Mouse (Mus musculus) liver, embryonic 16.5 days (tissue): ENCODE measurements at regions not wholly inside any gene's neighbourhood (a gene's known extent, or its start where the extent isn't known, plus 50 kb on each side); places are given as distances from the start of the nearest gene placed in this dataset.

Source experiments
- ATAC-seq: fragments of 200-750 bp; cut with Nextera tagmentation; 2 replicates; pipeline ENCODE4 v1.8.0; 2017; ENCODE audit warnings: low read depth, mild to moderate bottlenecking, moderate number of reproducible peaks, moderate library complexity
- H3K27ac ChIP-seq: fragments of 300-500 bp; sonication (generic); 2 replicates; pipeline ENCODE4 v1.5.1; 2014; ENCODE audit warnings: mild to moderate bottlenecking, low read length
- H3K27me3 ChIP-seq: fragments of 300-500 bp; sonication (generic); 2 replicates; pipeline ENCODE4 v1.6.1; 2014; ENCODE audit warnings: low read depth, low read length, mixed read lengths; ENCODE audit not compliant: control insufficient read depth, insufficient read depth
- H3K36me3 ChIP-seq: fragments of 300-500 bp; sonication (generic); 2 replicates; pipeline ENCODE4 v1.6.1; 2014; ENCODE audit warnings: mild to moderate bottlenecking; ENCODE audit not compliant: control insufficient read depth, insufficient read depth
- H3K4me1 ChIP-seq: fragments of 300-500 bp; sonication (generic); 2 replicates; pipeline ENCODE4 v1.6.1; 2014; ENCODE audit warnings: low read depth, low read length, mixed read lengths; ENCODE audit not compliant: control insufficient read depth
- H3K4me2 ChIP-seq: fragments of 300-500 bp; sonication (generic); 2 replicates; pipeline ENCODE4 v1.6.1; 2014; ENCODE audit warnings: low read depth, low read length, mixed read lengths
- H3K4me3 ChIP-seq: fragments of 300-500 bp; sonication (generic); 2 replicates; pipeline ENCODE4 v1.5.1; 2014; ENCODE audit warnings: low read depth, mild to moderate bottlenecking, low read length
- H3K9ac ChIP-seq: fragments of 300-500 bp; sonication (generic); 2 replicates; pipeline ENCODE4 v1.6.1; 2014; ENCODE audit warnings: low read depth, low read length
- H3K9me3 ChIP-seq: fragments of 300-500 bp; sonication (generic); replicated peaks from 2 replicates; pipeline ENCODE4 v1.6.1; 2016; ENCODE audit warnings: low read length; ENCODE audit not compliant: control insufficient read depth
- WGBS: fragments of 180-500 bp; shearing (Covaris S2); extraction: QIAGEN DNeasy Blood & Tissue Kit; methylation state at CpG from one replicate; pipeline ENCODE4 v1.1.7; 2014; ENCODE audit not compliant: insufficient replicate concordance; 5-methylcytosine and 5-hydroxymethylcytosine counted together

- no peaks in the 10 kb centered on the region for H3K36me3 ChIP-seq
- no peaks in the 10 kb centered on the region for H3K4me1 ChIP-seq
- no peak for ATAC-seq
- no peaks in the 10 kb centered on the region for H3K27me3 ChIP-seq
- H3K4me2 ChIP-seq = no peak overlapping the region
- H3K9ac ChIP-seq = no peak overlapping the region
- H3K27ac ChIP-seq = no peak overlapping the region
- no peak overlapping the region for H3K4me3 ChIP-seq
- H3K9me3 ChIP-seq = no peaks in the 10 kb centered on the region
- WGBS = 59% methylated on average over 5 of the region's 5 CpGs
Measured at GRCm38 (mm10) chr3:34885137-34885536, 234.9 kb downstream of the Sox2 start.

GRCm38 (mm10) chr3:34893381-34893780 lies 243.2 kb downstream of the Sox2 start:
- no peak overlapping the region for H3K4me3 ChIP-seq
- H3K4me1 ChIP-seq = no peaks in the 10 kb centered on the region
- H3K4me2 ChIP-seq = no peak overlapping the region
- no peaks in the 10 kb centered on the region for H3K36me3 ChIP-seq
- WGBS = 75% methylated on average over 5 of the region's 5 CpGs
- no peak for ATAC-seq
- H3K9me3 ChIP-seq = no peaks in the 10 kb centered on the region
- no peak overlapping the region for H3K9ac ChIP-seq
- H3K27ac ChIP-seq = no peak overlapping the region
- no peaks in the 10 kb centered on the region for H3K27me3 ChIP-seq

GRCm38 (mm10) chr3:34903106-34903505 lies 252.9 kb downstream of the Sox2 start:
- no peak overlapping the region for H3K4me3 ChIP-seq
- no peaks in the 10 kb centered on the region for H3K36me3 ChIP-seq
- no peaks in the 10 kb centered on the region for H3K27me3 ChIP-seq
- ATAC-seq = no peak
- no peak overlapping the region for H3K9ac ChIP-seq
- no peak overlapping the region for H3K4me2 ChIP-seq
- H3K27ac ChIP-seq = no peak overlapping the region
- no peaks in the 10 kb centered on the region for H3K9me3 ChIP-seq
- 58% methylated on average over 8 of the region's 8 CpGs for WGBS
- no peaks in the 10 kb centered on the region for H3K4me1 ChIP-seq

- H3K4me2 ChIP-seq = no peak overlapping the region
Measured at GRCm38 (mm10) chr3:34908489-34908888, 258.3 kb downstream of the Sox2 start.

GRCm38 (mm10) chr3:34909350-34909749 lies 259.1 kb downstream of the Sox2 start:
- Histone ChIP-seq H3K9me3 (no peaks in the 10 kb centered on the region; the same call in 1 of the 2 replicates), H3K27ac (no peak overlapping the region), H3K4me1 (no peaks in the 10 kb centered on the region), H3K9ac (no peak overlapping the region), H3K27me3 (no peaks in the 10 kb centered on the region), H3K4me3 (no peak overlapping the region), H3K4me2 (no peak overlapping the region), H3K36me3 (no peaks in the 10 kb centered on the region)
- 61% methylated on average over 3 of the region's 3 CpGs for WGBS
- no peak for ATAC-seq

More at GRCm38 (mm10) chr3:34908489-34908888, 258.3 kb downstream of the Sox2 start:
- Histone ChIP-seq H3K36me3 (no peaks in the 10 kb centered on the region), H3K27me3 (no peaks in the 10 kb centered on the region), H3K4me3 (no peak overlapping the region), H3K9me3 (no peaks in the 10 kb centered on the region; the same call in 1 of the 2 replicates), H3K9ac (no peak overlapping the region), H3K4me1 (no peaks in the 10 kb centered on the region), H3K27ac (no peak overlapping the region)
- 61% methylated on average over 5 of the region's 5 CpGs for WGBS
- ATAC-seq = no peak

GRCm38 (mm10) chr3:34918326-34918932 lies 268.2 kb downstream of the Sox2 start:
- Histone ChIP-seq H3K27ac (no peak overlapping the region), H3K27me3 (no peaks in the 10 kb centered on the region), H3K4me1 (no peaks in the 10 kb centered on the region), H3K36me3 (no peaks in the 10 kb centered on the region), H3K4me3 (no peak overlapping the region), H3K9ac (no peak overlapping the region), H3K9me3 (no peaks in the 10 kb centered on the region), H3K4me2 (no peak overlapping the region)
- no peak for ATAC-seq
- 54% methylated on average over 6 of the region's 6 CpGs for WGBS

- no peaks in the 10 kb centered on the region for H3K36me3 ChIP-seq
- H3K27me3 ChIP-seq = no peaks in the 10 kb centered on the region
- ATAC-seq = no peak
- no peak overlapping the region for H3K4me2 ChIP-seq
- WGBS = 65% methylated on average over 5 of the region's 5 CpGs
- H3K27ac ChIP-seq = no peak overlapping the region
- no peak overlapping the region for H3K4me3 ChIP-seq
- H3K9me3 ChIP-seq = no peaks in the 10 kb centered on the region
- H3K9ac ChIP-seq = no peak overlapping the region
- no peaks in the 10 kb centered on the region for H3K4me1 ChIP-seq
Measured at GRCm38 (mm10) chr3:34920497-34920896, 270.3 kb downstream of the Sox2 start.

- no peaks in the 10 kb centered on the region for H3K36me3 ChIP-seq
- H3K27me3 ChIP-seq = no peaks in the 10 kb centered on the region
- no peaks in the 10 kb centered on the region for H3K9me3 ChIP-seq
- H3K4me3 ChIP-seq = no peak overlapping the region
- H3K4me2 ChIP-seq = no peak overlapping the region
- no peak for ATAC-seq
- no peaks in the 10 kb centered on the region for H3K4me1 ChIP-seq
- H3K27ac ChIP-seq = no peak overlapping the region
- H3K9ac ChIP-seq = no peak overlapping the region
- WGBS = 29% methylated on average over 3 of the region's 3 CpGs
Measured at GRCm38 (mm10) chr3:34949867-34950266, 299.7 kb downstream of the Sox2 start.

- no peaks in the 10 kb centered on the region for H3K9me3 ChIP-seq
- H3K4me3 ChIP-seq = no peak overlapping the region
- ATAC-seq = no peak
- 55% methylated on average over 4 of the region's 4 CpGs for WGBS
- H3K4me1 ChIP-seq = no peaks in the 10 kb centered on the region
- H3K36me3 ChIP-seq = no peaks in the 10 kb centered on the region
- no peak overlapping the region for H3K9ac ChIP-seq
- no peaks in the 10 kb centered on the region for H3K27me3 ChIP-seq
- no peak overlapping the region for H3K4me2 ChIP-seq
- no peak overlapping the region for H3K27ac ChIP-seq
Measured at GRCm38 (mm10) chr3:34956183-34956582, 306.0 kb downstream of the Sox2 start.
